Mouse (Mus musculus): ENCODE measurements around the gene Esr1.

- TF ChIP-seq CTCF (IDR thresholded peaks at IDR 0.05; ENCODE audit: low read depth, low read length) (no peak), POLR2A (IDR thresholded peaks at IDR 0.05; ENCODE audit: extremely low read depth, insufficient read depth, low read length) (no peak)
Measured at GRCm38 (mm10) chr10:4993802-4994201, 382.4 kb downstream of the Esr1 start.
